Mouse (Mus musculus) neural tube, embryonic 12.5 days (tissue): ENCODE data around the gene Lgals9. TPM values are rescaled to one million over a fixed set of nuclear protein-coding genes. Genes with fewer than 3 reads are reported as not detected.

Source experiments
- ATAC-seq: fragments of 200-750 bp; cut with Nextera tagmentation; 2 replicates; pipeline ENCODE4 v1.8.0; 2017; ENCODE audit warnings: low read depth, mild to moderate bottlenecking, moderate TSS enrichment, moderate library complexity; ENCODE audit not compliant: low FRiP score
- H3K27ac ChIP-seq: fragments of 300-500 bp; sonication (generic); 2 replicates; pipeline ENCODE4 v1.5.1; 2016
- H3K27me3 ChIP-seq: fragments of 300-500 bp; sonication (generic); replicated peaks from 2 replicates; pipeline ENCODE4 v1.6.1; 2016; ENCODE audit warnings: mild to moderate bottlenecking
- H3K36me3 ChIP-seq: fragments of 300-500 bp; sonication (generic); 2 replicates; pipeline ENCODE4 v1.6.1; 2016; ENCODE audit warnings: mild to moderate bottlenecking
- H3K4me1 ChIP-seq: fragments of 300-500 bp; sonication (generic); 2 replicates; pipeline ENCODE4 v1.6.1; 2016
- H3K4me2 ChIP-seq: fragments of 300-500 bp; sonication (generic); replicated peaks from 2 replicates; pipeline ENCODE4 v1.6.1; 2016; ENCODE audit warnings: mild to moderate bottlenecking
- H3K4me3 ChIP-seq: fragments of 300-500 bp; sonication (generic); 2 replicates; pipeline ENCODE4 v1.5.1; 2016
- H3K9ac ChIP-seq: fragments of 300-500 bp; sonication (generic); 2 replicates; pipeline ENCODE4 v1.6.1; 2016; ENCODE audit warnings: mild to moderate bottlenecking
- H3K9me3 ChIP-seq: fragments of 300-500 bp; sonication (generic); 2 replicates; pipeline ENCODE4 v1.6.1; 2016; ENCODE audit warnings: mild to moderate bottlenecking
- WGBS: fragments of 180-500 bp; shearing (Covaris S2); methylation state at CpG from one replicate; pipeline ENCODE4 v1.1.7; 2016; 5-methylcytosine and 5-hydroxymethylcytosine counted together
- polyA plus RNA-seq: library from polyadenylated mRNA; unstranded; fragments of >200 nt; fragmentation: Nextera tagmentation; extraction: Ambion mirVana; gene quantifications from 2 replicates; pipeline ENCODE4 v1.2.1, GENCODE M21; 2016

Lgals9 gene
- polyA plus RNA-seq, 1 experiment from 2014 or later = 10.3 TPM

- no peak overlapping the region for H3K4me3 ChIP-seq
- 81% methylated on average over 4 of the region's 4 CpGs for WGBS
- no peak overlapping the region for H3K4me2 ChIP-seq
- no peaks in the 10 kb centered on the region for H3K9me3 ChIP-seq
- no peaks in the 10 kb centered on the region for H3K36me3 ChIP-seq
- peaks cover 10% of the 10 kb centered on the region for H3K4me1 ChIP-seq
- no peak overlapping the region for H3K27ac ChIP-seq
- ATAC-seq = no peak
- H3K9ac ChIP-seq = no peak overlapping the region
- no peaks in the 10 kb centered on the region for H3K27me3 ChIP-seq
Measured at GRCm38 (mm10) chr11:78968121-78968520, 16.6 kb downstream of the Lgals9 start.

DNA sequence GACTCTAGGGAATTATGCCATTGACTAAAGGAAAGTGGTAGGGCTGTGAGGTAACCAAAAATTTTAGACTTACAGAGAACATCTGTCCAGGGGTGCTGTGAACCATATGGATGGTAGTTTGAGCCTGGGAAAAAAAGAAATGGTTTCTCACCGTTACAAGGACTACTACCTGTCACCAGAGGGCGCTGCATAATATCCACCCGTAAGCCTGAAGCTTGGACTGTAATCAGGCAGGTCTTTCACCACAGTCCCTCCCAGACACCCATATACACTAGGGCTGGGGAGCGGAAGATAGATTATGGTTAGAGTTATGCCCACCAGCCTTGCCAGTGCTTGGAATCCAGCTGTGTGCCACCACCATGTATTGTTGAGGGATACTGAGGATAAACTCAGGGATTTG is 17.4 kb downstream of the Lgals9 start:
- Histone ChIP-seq H3K9ac (no peak overlapping the region), H3K9me3 (no peaks in the 10 kb centered on the region), H3K36me3 (no peaks in the 10 kb centered on the region), H3K4me2 (no peak overlapping the region), H3K27ac (no peak overlapping the region), H3K4me1 (peaks cover 3% of the 10 kb centered on the region), H3K4me3 (no peak overlapping the region), H3K27me3 (no peaks in the 10 kb centered on the region)
- no peak for ATAC-seq
- 32% methylated on average over 4 of the region's 4 CpGs for WGBS

DNA sequence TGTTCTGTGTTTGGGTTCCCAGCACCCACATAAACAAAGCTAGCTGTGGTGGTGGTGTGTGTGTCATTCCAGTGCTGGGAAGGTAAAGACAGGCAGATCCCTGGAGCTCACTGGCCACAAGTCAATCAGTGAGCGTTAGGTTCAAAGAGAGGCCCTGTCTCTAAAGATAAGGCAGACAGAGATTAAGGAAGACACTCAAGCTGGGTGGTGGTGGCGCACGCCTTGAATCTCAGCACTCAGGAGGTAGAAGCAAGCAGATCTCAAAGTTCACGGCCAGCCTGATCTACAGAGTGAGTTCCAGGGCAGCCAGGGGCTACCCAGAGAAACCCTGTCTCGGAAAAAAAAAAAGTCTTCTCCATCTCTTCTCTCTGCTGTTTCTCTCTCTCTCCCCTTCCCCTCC is 23.5 kb downstream of the Lgals9 start:
- H3K27me3 ChIP-seq = no peaks in the 10 kb centered on the region
- H3K4me2 ChIP-seq = no peak overlapping the region
- no peak overlapping the region for H3K9ac ChIP-seq
- H3K4me1 ChIP-seq = no peaks in the 10 kb centered on the region
- 90% methylated on average over 5 of the region's 5 CpGs for WGBS
- H3K27ac ChIP-seq = no peak overlapping the region
- no peaks in the 10 kb centered on the region for H3K36me3 ChIP-seq
- H3K9me3 ChIP-seq = no peaks in the 10 kb centered on the region
- no peak overlapping the region for H3K4me3 ChIP-seq
- ATAC-seq = no peak

GRCm38 (mm10) chr11:78959841-78960520 is 24.8 kb downstream of the Lgals9 start:
- H3K9me3 ChIP-seq = no peaks in the 10 kb centered on the region
- no peak overlapping the region for H3K27ac ChIP-seq
- 64% methylated on average over 5 of the region's 5 CpGs for WGBS
- no peak overlapping the region for H3K4me3 ChIP-seq
- H3K27me3 ChIP-seq = 0 out of 2 replicates have a peak, but pooled peaks cover under 1% of the 10 kb centered on the region
- H3K36me3 ChIP-seq = no peaks in the 10 kb centered on the region
- H3K4me1 ChIP-seq = no peaks in the 10 kb centered on the region
- H3K9ac ChIP-seq = no peak overlapping the region
- H3K4me2 ChIP-seq = no peak overlapping the region
- ATAC-seq = no peak

DNA sequence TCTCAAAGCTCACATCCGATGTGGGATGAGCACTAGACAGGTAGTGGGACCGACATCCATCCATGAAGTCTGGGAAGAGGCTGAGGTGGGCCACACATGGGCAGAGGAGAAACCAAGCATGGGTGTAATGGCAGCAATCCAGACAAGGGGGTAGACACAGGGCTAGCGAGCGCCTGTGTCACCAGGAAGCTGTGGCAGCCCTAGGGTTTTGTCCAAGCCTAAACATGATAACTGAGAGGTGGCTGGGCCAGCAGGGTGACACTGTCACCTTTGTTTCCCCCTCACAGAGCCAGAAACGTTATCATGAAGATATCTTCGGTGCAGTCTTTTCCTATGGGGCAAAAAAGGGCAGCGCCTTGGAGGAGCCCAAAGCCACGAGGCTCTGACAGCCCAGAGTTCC is 25.4 kb downstream of the Lgals9 start:
- no peak overlapping the region for H3K27ac ChIP-seq
- H3K4me3 ChIP-seq = no peak overlapping the region
- no peaks in the 10 kb centered on the region for H3K36me3 ChIP-seq
- H3K4me1 ChIP-seq = no peaks in the 10 kb centered on the region
- no peak overlapping the region for H3K9ac ChIP-seq
- no peak overlapping the region for H3K4me2 ChIP-seq
- H3K9me3 ChIP-seq = no peaks in the 10 kb centered on the region
- WGBS = 82% methylated on average over 8 of the region's 8 CpGs
- H3K27me3 ChIP-seq = 0 out of 2 replicates have a peak, but pooled peaks cover 3% of the 10 kb centered on the region
- no peak for ATAC-seq

- H3K9ac ChIP-seq = no peak overlapping the region
- H3K36me3 ChIP-seq = no peaks in the 10 kb centered on the region
- no peak overlapping the region for H3K4me3 ChIP-seq
- H3K9me3 ChIP-seq = no peaks in the 10 kb centered on the region
- ATAC-seq = no peak
- no peak overlapping the region for H3K4me2 ChIP-seq
- H3K4me1 ChIP-seq = 0 out of 2 replicates have a peak, but pooled peaks cover 4% of the 10 kb centered on the region
- WGBS = 7% methylated on average over 7 of the region's 7 CpGs
- peaks cover 21% of the 10 kb centered on the region for H3K27me3 ChIP-seq
- no peak overlapping the region for H3K27ac ChIP-seq
Measured at GRCm38 (mm10) chr11:78956260-78956659, 28.5 kb downstream of the Lgals9 start.

DNA sequence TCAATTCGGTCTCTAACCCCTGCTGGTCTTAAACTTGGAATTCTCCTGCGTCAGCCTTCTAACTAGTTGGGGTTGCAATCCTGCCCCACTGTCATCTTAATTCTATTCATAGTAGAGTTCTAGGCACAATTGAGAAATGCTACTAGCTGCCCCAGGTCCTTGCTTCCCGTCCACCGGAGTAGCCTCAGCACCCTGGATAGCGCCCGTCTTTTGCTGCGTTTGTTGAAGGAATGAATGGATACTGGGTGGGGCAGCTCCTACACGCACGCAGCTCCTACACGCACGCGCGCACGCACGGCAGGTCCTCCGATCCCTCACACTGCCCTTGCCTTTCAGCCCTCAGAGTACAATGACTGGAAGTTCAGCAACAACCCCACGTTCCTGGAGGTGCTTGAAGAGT is 32.3 kb downstream of the Lgals9 start:
- Histone ChIP-seq H3K9ac (no peak overlapping the region), H3K9me3 (no peaks in the 10 kb centered on the region), H3K4me1 (0 out of 2 replicates have a peak, but pooled peaks cover 4% of the 10 kb centered on the region), H3K36me3 (no peaks in the 10 kb centered on the region), H3K4me3 (no peak overlapping the region), H3K4me2 (peak overlapping the region; percentile 42), H3K27ac (no peak overlapping the region), H3K27me3 (peaks cover 21% of the 10 kb centered on the region)
- no peak for ATAC-seq
- WGBS = 10% methylated on average over 17 of the region's 17 CpGs

DNA sequence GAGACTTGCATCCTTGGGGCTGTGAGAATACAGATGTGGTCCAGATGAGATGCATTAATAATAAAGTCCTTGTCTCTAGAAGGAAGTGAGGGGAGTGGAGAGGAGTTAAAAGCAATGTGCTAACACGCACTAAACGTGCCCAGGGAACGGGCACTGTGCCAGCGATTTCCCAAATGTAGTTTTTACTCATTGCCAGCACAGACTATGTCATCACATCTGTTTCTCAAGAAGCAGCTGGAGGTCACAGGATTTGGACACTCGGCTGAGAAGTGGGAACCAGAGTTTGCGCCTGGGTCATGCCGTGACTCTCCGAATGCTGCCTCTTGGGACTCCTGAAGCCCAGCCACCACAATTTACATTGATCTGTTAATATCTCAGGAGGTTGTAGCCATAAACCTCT is 34.4 kb downstream of the Lgals9 start:
- Histone ChIP-seq H3K4me3 (no peak overlapping the region), H3K4me2 (no peak overlapping the region), H3K9ac (no peak overlapping the region), H3K27ac (no peak overlapping the region), H3K36me3 (no peaks in the 10 kb centered on the region), H3K27me3 (peaks cover 21% of the 10 kb centered on the region), H3K4me1 (0 out of 2 replicates have a peak, but pooled peaks cover 4% of the 10 kb centered on the region), H3K9me3 (no peaks in the 10 kb centered on the region)
- 87% methylated on average over 8 of the region's 8 CpGs for WGBS
- no peak for ATAC-seq

- Histone ChIP-seq H3K27ac (no peak overlapping the region), H3K4me2 (no peak overlapping the region), H3K36me3 (no peaks in the 10 kb centered on the region), H3K9me3 (no peaks in the 10 kb centered on the region), H3K27me3 (no peaks in the 10 kb centered on the region), H3K4me3 (no peak overlapping the region), H3K9ac (no peak overlapping the region), H3K4me1 (no peaks in the 10 kb centered on the region)
- WGBS = 97% methylated on average over 1 of the region's 1 CpGs
- no peak for ATAC-seq
Measured at GRCm38 (mm10) chr11:78943083-78943482, 41.7 kb downstream of the Lgals9 start.

DNA sequence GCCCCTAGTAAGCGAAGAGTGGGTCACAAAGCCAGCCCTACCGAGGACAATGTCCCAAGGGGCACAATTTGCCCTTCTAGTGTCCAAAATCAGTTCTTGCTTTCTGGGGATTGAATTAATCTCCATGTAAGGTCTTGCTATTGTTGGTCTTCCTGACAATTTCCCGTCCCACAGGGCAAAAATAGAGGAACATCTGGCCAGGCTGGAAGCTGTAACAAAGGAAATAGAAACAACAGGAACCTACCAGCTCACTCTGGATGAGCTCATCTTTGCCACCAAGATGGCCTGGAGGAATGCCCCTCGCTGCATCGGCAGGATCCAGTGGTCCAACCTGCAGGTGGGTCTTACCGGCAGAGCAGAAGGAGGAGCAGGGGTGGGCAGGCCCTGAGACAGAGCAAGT is 49.6 kb downstream of the Lgals9 start:
- no peak overlapping the region for H3K27ac ChIP-seq
- WGBS = 84% methylated on average over 6 of the region's 6 CpGs

DNA sequence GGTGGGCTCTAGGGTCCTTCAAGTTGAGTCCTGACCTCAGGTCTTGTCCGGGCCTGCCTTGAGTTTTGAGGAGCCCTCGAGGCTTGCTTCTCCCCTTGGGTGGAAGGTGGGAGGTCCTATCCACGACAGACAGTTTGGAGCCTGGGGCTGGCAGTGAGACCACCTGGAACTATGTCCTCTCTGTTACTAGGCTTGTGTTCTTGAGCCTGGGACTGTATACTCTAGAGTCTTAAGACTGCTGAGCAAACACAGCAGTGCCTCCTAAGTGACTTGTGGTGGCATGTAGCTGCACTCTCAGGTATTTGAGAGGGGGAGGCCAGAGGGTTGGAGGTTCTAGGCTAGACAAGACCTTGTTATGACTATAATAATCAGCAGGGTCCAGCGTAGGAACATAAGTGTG is 50.0 kb downstream of the Lgals9 start:
- no peaks in the 10 kb centered on the region for H3K36me3 ChIP-seq
- no peaks in the 10 kb centered on the region for H3K4me1 ChIP-seq
- no peaks in the 10 kb centered on the region for H3K9me3 ChIP-seq
- H3K27me3 ChIP-seq = no peaks in the 10 kb centered on the region
- ATAC-seq = no peak
- no peak overlapping the region for H3K9ac ChIP-seq
- 91% methylated on average over 4 of the region's 4 CpGs for WGBS
- H3K4me3 ChIP-seq = no peak overlapping the region
- no peak overlapping the region for H3K27ac ChIP-seq
- no peak overlapping the region for H3K4me2 ChIP-seq

More for the DNA sequence above, 49.6 kb downstream of the Lgals9 start:
- no peaks in the 10 kb centered on the region for H3K9me3 ChIP-seq
- no peaks in the 10 kb centered on the region for H3K36me3 ChIP-seq
- H3K4me3 ChIP-seq = no peak overlapping the region
- no peak overlapping the region for H3K4me2 ChIP-seq
- H3K9ac ChIP-seq = no peak overlapping the region
- H3K4me1 ChIP-seq = no peaks in the 10 kb centered on the region
- H3K27me3 ChIP-seq = no peaks in the 10 kb centered on the region
- no peak for ATAC-seq

- Histone ChIP-seq H3K36me3 (no peaks in the 10 kb centered on the region), H3K4me1 (no peaks in the 10 kb centered on the region), H3K27me3 (no peaks in the 10 kb centered on the region), H3K4me3 (no peak overlapping the region), H3K4me2 (no peak overlapping the region), H3K9me3 (no peaks in the 10 kb centered on the region), H3K9ac (no peak overlapping the region), H3K27ac (no peak overlapping the region)
- 87% methylated on average over 7 of the region's 7 CpGs for whole genome bisulfite sequencing
- ATAC-seq = no peak
Measured at GRCm38 (mm10) chr11:78934307-78934706, 50.4 kb downstream of the Lgals9 start.

DNA sequence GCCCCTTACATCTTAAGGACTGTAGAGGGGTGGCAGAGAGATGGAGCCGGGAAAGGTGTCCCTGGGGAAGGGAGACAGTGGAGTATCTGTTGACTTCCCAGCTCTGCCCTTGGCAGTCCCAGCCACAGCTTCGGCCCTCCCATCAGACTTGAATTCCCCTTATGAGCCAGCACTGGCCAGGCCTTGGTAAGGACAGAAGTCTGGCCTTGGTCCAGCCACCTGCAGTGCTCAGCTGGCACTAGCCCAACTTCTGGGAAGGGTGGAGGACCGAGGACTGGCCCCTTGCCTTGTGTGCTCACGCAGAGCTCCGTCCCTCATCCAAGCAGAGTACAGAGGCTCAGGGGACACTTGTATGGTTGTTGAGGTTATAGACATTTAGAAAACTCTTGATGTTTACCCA is 55.4 kb downstream of the Lgals9 start:
- H3K4me3 ChIP-seq = no peak overlapping the region
- no peak overlapping the region for H3K9ac ChIP-seq
- ATAC-seq = no peak
- no peaks in the 10 kb centered on the region for H3K9me3 ChIP-seq
- no peaks in the 10 kb centered on the region for H3K36me3 ChIP-seq
- no peaks in the 10 kb centered on the region; the same call in 1 of the 2 replicates for H3K4me1 ChIP-seq
- WGBS = 74% methylated on average over 5 of the region's 5 CpGs
- H3K27me3 ChIP-seq = peaks cover 26% of the 10 kb centered on the region
- no peak overlapping the region for H3K4me2 ChIP-seq
- no peak overlapping the region for H3K27ac ChIP-seq
